Mouse (Mus musculus) central nervous system, embryonic 11.5 days (tissue): Measurements from ENCODE around the gene Vmn2r104. TPM values are rescaled to one million over a fixed set of nuclear protein-coding genes. Genes with fewer than 3 reads are reported as not detected.

Experiments
- polyA plus RNA-seq: library from polyadenylated mRNA; depleted of rRNA; stranded (reverse); fragments of >200 nt; gene quantifications from 2 replicates; pipeline ENCODE4 v1.2.3, GENCODE M21; 2012; rRNA removed

The Vmn2r104 gene
- polyA plus RNA-seq, result not detected in 2 replicates

DNA sequence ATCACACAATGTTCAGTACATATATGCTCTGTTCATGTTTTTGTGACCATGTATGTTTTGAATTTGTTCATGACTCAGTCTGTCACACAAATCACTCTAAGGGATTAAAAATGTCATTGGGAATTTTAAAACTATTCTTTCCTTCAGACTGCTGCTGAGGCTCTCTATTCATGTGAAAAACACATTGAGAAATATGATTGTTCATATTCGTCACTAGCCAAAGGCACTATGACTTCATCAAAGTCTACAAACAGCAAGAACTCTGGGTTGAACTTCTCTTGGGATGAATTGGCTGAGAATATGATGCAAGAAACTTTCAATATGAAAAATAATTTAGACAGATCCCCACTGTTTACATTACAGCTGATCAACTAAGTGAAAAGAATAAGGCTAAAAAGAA, at the start of gene Vmn2r104:
Gene Vmn2r104, minus strand, starts transcription at position 101 of the 400 bp plus-strand sequence.

Other genes starting within 250 kb of the Vmn2r104 start
- gene Fpr-rs7, start 65.9 kb upstream of the Vmn2r104 start, polyA plus RNA-seq, result not detected in 2 replicates
- not detected in 2 replicates for gene Fpr-rs6, start 134.8 kb upstream of the Vmn2r104 start, polyA plus RNA-seq
- not detected in 2 replicates for gene Vmn2r105, start 186.7 kb upstream of the Vmn2r104 start, polyA plus RNA-seq
- not detected in 2 replicates for gene Vmn2r106, start 237.2 kb upstream of the Vmn2r104 start, polyA plus RNA-seq